Mouse (Mus musculus): ENCODE results near the gene Mycn. TPM values are rescaled to one million over a fixed set of nuclear protein-coding genes. Genes with fewer than 3 reads are reported as not detected.

Mycn gene
- polyA plus RNA-seq (2012; rRNA removed): 2.4 and 2.8 TPM in 2 replicates

- Histone ChIP-seq H3K4me3 (ENCODE audit: insufficient read depth, low read depth, low read length) (peak within 1 kb of the TSS; percentile 81), H3K27me3 (replicated peaks; ENCODE audit: control insufficient read depth, insufficient read depth, low read length) (no peaks in the 10 kb centered on the region), H3K27ac (ENCODE audit: insufficient read depth, low read depth, low read length) (0 out of 2 replicates have a peak within 1 kb of the TSS, but pooled peaks have one; percentile 12), H3K4me1 (ENCODE audit: control insufficient read depth, insufficient read depth, low read length) (peaks cover 5% of the 10 kb centered on the region; the same call in 1 of the 2 replicates), H3K36me3 (ENCODE audit: control insufficient read depth, insufficient read depth, low read length) (no peaks in the 10 kb centered on the region)
- DNase-seq: peak; percentile 87
- TF ChIP-seq CTCF (conservative IDR thresholded peaks at IDR 0.05; ENCODE audit: insufficient read depth, insufficient read length, low read depth, low read length) (no peak), POLR2A (IDR thresholded peaks at IDR 0.05; ENCODE audit: low read depth, low read length) (peak; percentile 47)
- WGBS: under 1% methylated on average over 37 of the region's 38 CpGs
These were observed at the start of gene Mycn for GRCm38 (mm10) chr12:12941661-12942363. Mycn (minus strand) TSS chr12:12941914.

GRCm38 (mm10) chr12:12987376-12987775, 45.7 kb upstream of the Mycn start:
- H3K4me3 ChIP-seq (ENCODE audit: insufficient read depth, low read depth, low read length): no peak overlapping the region
- H3K27me3 ChIP-seq (replicated peaks; ENCODE audit: control insufficient read depth, insufficient read depth, low read length): no peaks in the 10 kb centered on the region
- no peaks in the 10 kb centered on the region for H3K36me3 ChIP-seq (ENCODE audit: control insufficient read depth, insufficient read depth, low read length)
- no peaks in the 10 kb centered on the region for H3K4me1 ChIP-seq (ENCODE audit: control insufficient read depth, insufficient read depth, low read length)
- 72% methylated on average over 8 of the region's 8 CpGs for whole genome bisulfite sequencing
- no peak overlapping the region for H3K27ac ChIP-seq (ENCODE audit: insufficient read depth, low read depth, low read length)
- no peak for DNase-seq
- TF ChIP-seq POLR2A (IDR thresholded peaks at IDR 0.05; ENCODE audit: low read depth, low read length): no peak
- no peak for TF ChIP-seq CTCF (conservative IDR thresholded peaks at IDR 0.05; ENCODE audit: insufficient read depth, insufficient read length, low read depth, low read length)

GRCm38 (mm10) chr12:12986612-12987206, 45.0 kb upstream of the Mycn start:
- Histone ChIP-seq H3K36me3 (ENCODE audit: control insufficient read depth, insufficient read depth, low read length) (no peaks in the 10 kb centered on the region), H3K4me3 (ENCODE audit: insufficient read depth, low read depth, low read length) (no peak overlapping the region), H3K27me3 (replicated peaks; ENCODE audit: control insufficient read depth, insufficient read depth, low read length) (no peaks in the 10 kb centered on the region), H3K4me1 (ENCODE audit: control insufficient read depth, insufficient read depth, low read length) (no peaks in the 10 kb centered on the region), H3K27ac (ENCODE audit: insufficient read depth, low read depth, low read length) (no peak overlapping the region)
- DNase-seq: no peak
- TF ChIP-seq POLR2A (IDR thresholded peaks at IDR 0.05; ENCODE audit: low read depth, low read length) (no peak), CTCF (conservative IDR thresholded peaks at IDR 0.05; ENCODE audit: insufficient read depth, insufficient read length, low read depth, low read length) (no peak)
- 91% methylated on average over 20 of the region's 20 CpGs for WGBS

GRCm38 (mm10) chr12:12983032-12983431, 41.3 kb upstream of the Mycn start:
- 98% methylated on average over 1 of the region's 1 CpGs for WGBS
- Histone ChIP-seq H3K27ac (ENCODE audit: insufficient read depth, low read depth, low read length) (no peak overlapping the region), H3K27me3 (replicated peaks; ENCODE audit: control insufficient read depth, insufficient read depth, low read length) (no peaks in the 10 kb centered on the region), H3K36me3 (ENCODE audit: control insufficient read depth, insufficient read depth, low read length) (no peaks in the 10 kb centered on the region), H3K4me3 (ENCODE audit: insufficient read depth, low read depth, low read length) (no peak overlapping the region), H3K4me1 (ENCODE audit: control insufficient read depth, insufficient read depth, low read length) (no peaks in the 10 kb centered on the region)
- no peak for DNase-seq
- TF ChIP-seq CTCF (conservative IDR thresholded peaks at IDR 0.05; ENCODE audit: insufficient read depth, insufficient read length, low read depth, low read length) (no peak), POLR2A (IDR thresholded peaks at IDR 0.05; ENCODE audit: low read depth, low read length) (no peak)

GRCm38 (mm10) chr12:12975397-12975796, 33.7 kb upstream of the Mycn start:
- no peaks in the 10 kb centered on the region for H3K27me3 ChIP-seq (replicated peaks; ENCODE audit: control insufficient read depth, insufficient read depth, low read length)
- WGBS: 64% methylated on average over 1 of the region's 1 CpGs
- H3K27ac ChIP-seq (ENCODE audit: insufficient read depth, low read depth, low read length): no peak overlapping the region
- peak; percentile 80 for DNase-seq
- H3K4me1 ChIP-seq (ENCODE audit: control insufficient read depth, insufficient read depth, low read length): 0 out of 2 replicates have a peak, but pooled peaks cover 4% of the 10 kb centered on the region
- TF ChIP-seq POLR2A (IDR thresholded peaks at IDR 0.05; ENCODE audit: low read depth, low read length) (no peak), CTCF (conservative IDR thresholded peaks at IDR 0.05; ENCODE audit: insufficient read depth, insufficient read length, low read depth, low read length) (no peak)
- no peak overlapping the region for H3K4me3 ChIP-seq (ENCODE audit: insufficient read depth, low read depth, low read length)
- no peaks in the 10 kb centered on the region for H3K36me3 ChIP-seq (ENCODE audit: control insufficient read depth, insufficient read depth, low read length)

- Histone ChIP-seq H3K4me3 (ENCODE audit: insufficient read depth, low read depth, low read length) (no peak overlapping the region), H3K27me3 (replicated peaks; ENCODE audit: control insufficient read depth, insufficient read depth, low read length) (no peaks in the 10 kb centered on the region), H3K4me1 (ENCODE audit: control insufficient read depth, insufficient read depth, low read length) (0 out of 2 replicates have a peak, but pooled peaks cover 4% of the 10 kb centered on the region), H3K27ac (ENCODE audit: insufficient read depth, low read depth, low read length) (no peak overlapping the region), H3K36me3 (ENCODE audit: control insufficient read depth, insufficient read depth, low read length) (no peaks in the 10 kb centered on the region)
- TF ChIP-seq POLR2A (IDR thresholded peaks at IDR 0.05; ENCODE audit: low read depth, low read length) (no peak), CTCF (conservative IDR thresholded peaks at IDR 0.05; ENCODE audit: insufficient read depth, insufficient read length, low read depth, low read length) (no peak)
- peak; percentile 24 for DNase-seq
- WGBS: 22% methylated on average over 8 of the region's 8 CpGs
These were observed 31.2 kb upstream of the Mycn start for GRCm38 (mm10) chr12:12972756-12973435.

GRCm38 (mm10) chr12:12967946-12968345, 26.2 kb upstream of the Mycn start:
- 0 out of 2 replicates have a peak, but pooled peaks cover 4% of the 10 kb centered on the region for H3K4me1 ChIP-seq (ENCODE audit: control insufficient read depth, insufficient read depth, low read length)
- WGBS: 74% methylated on average over 2 of the region's 2 CpGs
- no peaks in the 10 kb centered on the region for H3K36me3 ChIP-seq (ENCODE audit: control insufficient read depth, insufficient read depth, low read length)
- no peak overlapping the region for H3K4me3 ChIP-seq (ENCODE audit: insufficient read depth, low read depth, low read length)
- H3K27me3 ChIP-seq (replicated peaks; ENCODE audit: control insufficient read depth, insufficient read depth, low read length): no peaks in the 10 kb centered on the region
- no peak for DNase-seq
- no peak overlapping the region for H3K27ac ChIP-seq (ENCODE audit: insufficient read depth, low read depth, low read length)
- no peak for TF ChIP-seq POLR2A (IDR thresholded peaks at IDR 0.05; ENCODE audit: low read depth, low read length)
- TF ChIP-seq CTCF (conservative IDR thresholded peaks at IDR 0.05; ENCODE audit: insufficient read depth, insufficient read length, low read depth, low read length): no peak
